Mouse (Mus musculus): ENCODE data around the gene Il22ra2.

The Il22ra2 gene

GRCm38 (mm10) chr10:19603231-19603630 is 18.6 kb upstream of the Il22ra2 start:
- no peak for DNase-seq

GRCm38 (mm10) chr10:19609125-19609524 is 12.7 kb upstream of the Il22ra2 start:
- DNase-seq = no peak

- no peak for DNase-seq
Observed at GRCm38 (mm10) chr10:19611616-19612015, 10.2 kb upstream of the Il22ra2 start.

GRCm38 (mm10) chr10:19613111-19613753 is 8.6 kb upstream of the Il22ra2 start:
- no peak for DNase-seq

- no peak for DNase-seq
Observed at GRCm38 (mm10) chr10:19619736-19620135, 2.1 kb upstream of the Il22ra2 start.

- no peak for DNase-seq
Observed at GRCm38 (mm10) chr10:19624617-19625016, 2.8 kb downstream of the Il22ra2 start.

- no peak for DNase-seq
Observed at GRCm38 (mm10) chr10:19627342-19627741, 5.5 kb downstream of the Il22ra2 start.

- DNase-seq = no peak
Observed at GRCm38 (mm10) chr10:19627748-19628147, 6.0 kb downstream of the Il22ra2 start.

- no peak for DNase-seq
Observed at GRCm38 (mm10) chr10:19631616-19632195, 9.9 kb downstream of the Il22ra2 start.

GRCm38 (mm10) chr10:19638851-19639250 is 17.1 kb downstream of the Il22ra2 start:
- no peak for DNase-seq

- no peak for DNase-seq
Observed at GRCm38 (mm10) chr10:19639630-19640029, 17.8 kb downstream of the Il22ra2 start.

- no peak for DNase-seq
Observed at GRCm38 (mm10) chr10:19645119-19645518, 23.3 kb downstream of the Il22ra2 start.

- DNase-seq = no peak
Observed at GRCm38 (mm10) chr10:19657426-19657825, 35.6 kb downstream of the Il22ra2 start.

- DNase-seq = no peak
Observed at GRCm38 (mm10) chr10:19659953-19660352, 38.2 kb downstream of the Il22ra2 start.

GRCm38 (mm10) chr10:19668973-19669372 is 47.2 kb downstream of the Il22ra2 start:
- DNase-seq = no peak

- no peak for DNase-seq
Observed at GRCm38 (mm10) chr10:19672015-19672414, 50.2 kb downstream of the Il22ra2 start.

GRCm38 (mm10) chr10:19673146-19673545 is 51.3 kb downstream of the Il22ra2 start:
- no peak for DNase-seq

Data from layer of hippocampus, adult 9-11 months (tissue).